Mouse (Mus musculus) kidney, adult 8-10 months (tissue): Measurements from ENCODE around the gene Cd209g.
"Not testable (repeated sequence)": the region's sequence is repeated elsewhere in the genome, so short reads cannot be mapped to it uniquely, and the experiment has no call there.

Experiments used
- DNase-seq, 2 experiments: peaks; one replicate each; pipeline ENCODE4 v3.0.0; 2022

Cd209g gene

DNA sequence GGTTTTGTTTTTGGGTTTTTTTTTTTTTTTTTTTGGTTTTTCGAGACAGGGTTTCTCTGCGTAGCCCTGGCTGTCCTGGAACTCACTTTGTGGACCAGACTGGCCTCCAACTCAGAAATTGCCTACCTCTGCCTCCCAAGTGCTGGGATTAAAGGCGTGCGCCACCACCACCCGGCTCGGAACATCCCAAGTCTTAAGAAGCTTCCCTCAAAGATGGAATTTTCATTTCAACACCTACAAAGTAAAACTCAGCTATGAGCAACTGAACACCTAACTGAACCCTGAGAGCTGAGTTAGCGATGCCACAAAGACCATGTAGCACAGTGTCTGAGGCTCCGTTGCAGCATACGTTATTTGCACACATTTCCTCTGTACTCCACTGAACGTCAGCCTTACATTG is at the start of gene Cd209g:
Gene Cd209g, plus strand, starts transcription at position 301 of the 400 bp plus-strand sequence.
- no peak for DNase-seq

DNA sequence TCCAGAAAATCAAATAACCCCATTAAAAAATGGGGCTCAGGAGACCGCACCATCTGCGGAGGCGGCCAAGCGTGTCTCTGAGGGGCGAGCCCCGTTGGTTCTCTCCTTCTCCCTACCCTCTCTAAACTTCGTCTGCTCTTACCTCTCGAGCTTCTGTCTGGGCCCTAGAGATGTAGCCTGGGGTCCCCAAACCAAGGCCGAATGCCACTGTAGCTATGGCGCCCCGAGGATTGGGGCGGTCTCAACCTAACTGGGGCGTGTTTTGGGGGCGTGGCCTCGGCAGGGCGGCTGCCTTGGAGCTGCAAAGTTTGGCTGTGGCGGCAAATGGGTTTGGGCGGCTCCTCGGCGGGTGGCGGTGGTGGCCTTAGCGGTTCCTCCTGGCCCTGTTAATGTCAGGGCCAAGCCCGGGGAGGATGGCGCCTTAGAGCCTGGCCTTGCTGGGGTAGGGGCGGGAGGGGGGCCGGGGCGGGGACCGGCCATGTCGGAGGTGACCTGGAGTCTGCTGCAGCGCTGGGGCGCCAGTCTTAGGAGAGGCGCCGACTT is 46.6 kb upstream of the Cd209g start:
- not testable (repeated sequence) for DNase-seq

DNA sequence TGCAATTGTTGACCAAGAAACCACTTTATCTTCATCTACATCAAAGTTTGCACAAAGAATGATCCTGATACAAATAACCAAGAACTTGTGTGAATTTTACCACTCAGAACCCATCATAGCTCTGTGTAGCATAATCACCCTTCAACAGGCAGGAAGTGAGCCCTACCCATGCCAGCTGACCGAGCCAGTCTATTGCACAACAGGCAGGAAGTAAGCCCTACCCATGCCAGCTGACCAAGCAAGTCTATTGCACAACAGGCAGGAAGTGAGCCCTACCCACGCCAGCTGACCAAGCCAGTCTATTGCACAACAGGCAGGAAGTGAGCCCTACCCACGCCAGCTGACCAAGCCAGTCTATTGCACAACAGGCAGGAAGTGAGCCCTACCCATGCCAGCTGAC is 45.4 kb upstream of the Cd209g start:
- DNase-seq: not testable (repeated sequence)

DNA sequence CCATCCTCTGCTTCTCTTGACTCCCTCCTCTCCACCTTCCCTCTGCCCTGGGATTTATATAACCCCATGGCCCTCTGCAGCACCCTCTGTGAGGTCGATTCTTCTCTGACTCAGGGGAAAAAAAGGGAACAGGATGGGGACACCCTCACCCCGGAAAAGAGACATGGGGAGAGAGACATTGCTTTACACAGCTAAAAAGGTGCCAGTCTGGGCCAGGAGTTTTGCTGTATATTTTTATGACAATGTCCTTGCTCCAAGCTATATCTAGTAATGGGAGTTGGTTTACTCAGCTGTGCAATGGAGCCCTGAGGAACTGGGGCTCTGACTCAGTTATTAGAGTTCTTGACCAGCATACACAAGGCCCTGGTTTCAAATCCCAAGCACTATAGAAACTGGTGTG is 28.2 kb upstream of the Cd209g start, which contains the start of gene Cd209f:
Gene Cd209f, minus strand, starts transcription at position 101 of the 400 bp plus-strand sequence.
- not testable (repeated sequence) for DNase-seq

DNA sequence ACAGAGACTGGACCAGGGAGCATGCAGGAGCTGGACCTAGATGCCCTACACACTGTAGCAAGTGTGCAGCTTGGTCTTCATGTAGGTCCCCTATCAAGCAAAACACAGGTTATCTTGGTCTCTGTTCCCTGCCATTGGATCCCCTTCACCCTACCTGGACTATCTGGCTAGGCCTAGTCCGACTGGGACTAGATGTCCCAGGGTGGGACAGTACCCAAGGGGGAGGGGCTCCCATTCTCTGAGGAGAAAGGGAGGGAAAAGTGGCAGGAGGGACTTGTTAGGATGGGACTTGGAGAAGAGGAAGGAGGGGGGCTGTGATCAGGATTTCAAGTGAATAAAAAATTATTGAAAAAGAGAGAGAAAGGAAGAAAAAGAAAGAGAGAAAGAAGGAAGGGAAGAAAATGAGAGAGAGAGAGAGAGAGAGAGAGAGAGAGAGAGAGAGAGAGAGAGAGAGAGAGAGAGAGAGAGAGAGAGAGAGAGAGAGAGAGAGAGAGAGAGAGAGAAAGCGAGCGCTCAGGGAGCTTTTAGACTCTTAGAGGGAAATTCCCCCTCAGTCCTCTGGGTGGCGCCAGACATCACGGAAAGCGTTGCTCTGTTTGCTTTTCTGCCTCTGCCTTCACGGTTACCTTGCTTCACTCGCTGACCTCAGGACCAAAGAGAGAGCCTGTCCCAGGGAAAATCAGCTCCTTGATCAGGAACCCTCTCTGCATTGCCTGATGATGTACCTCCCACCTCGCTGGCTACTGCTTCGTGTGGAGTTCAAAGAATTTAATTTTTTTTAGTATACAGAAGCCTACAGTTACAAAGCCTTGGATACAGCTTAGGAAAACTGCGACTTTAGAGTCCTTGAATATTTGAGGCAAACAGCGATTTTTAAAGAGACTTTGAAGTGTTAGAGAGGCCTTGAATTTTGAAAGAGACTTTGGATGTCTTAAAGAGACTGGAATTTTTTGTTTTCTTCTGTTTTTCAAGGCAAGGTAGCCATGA is 6.1 kb downstream of the Cd209g start:
- peak; percentile 43 to 79 for DNase-seq

DNA sequence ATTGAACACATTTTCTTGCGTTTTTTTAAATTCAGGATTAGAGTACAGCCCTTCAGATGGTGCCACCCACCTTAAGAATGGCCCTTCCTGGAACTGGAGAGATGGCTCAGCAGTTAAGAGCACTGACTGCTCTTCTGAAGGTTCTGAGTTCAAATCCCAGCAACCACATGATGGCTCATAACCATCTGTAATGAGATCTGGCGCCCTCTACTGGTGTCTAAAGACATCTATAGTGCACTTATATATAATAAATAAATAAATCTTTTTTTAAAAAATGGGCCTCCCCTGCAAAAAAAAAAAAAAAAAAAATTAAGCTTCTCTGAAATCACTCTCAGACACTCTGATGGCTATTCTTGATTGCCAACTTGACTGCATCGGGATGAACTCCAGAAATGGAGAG is 7.8 kb downstream of the Cd209g start:
- DNase-seq: no peak

DNA sequence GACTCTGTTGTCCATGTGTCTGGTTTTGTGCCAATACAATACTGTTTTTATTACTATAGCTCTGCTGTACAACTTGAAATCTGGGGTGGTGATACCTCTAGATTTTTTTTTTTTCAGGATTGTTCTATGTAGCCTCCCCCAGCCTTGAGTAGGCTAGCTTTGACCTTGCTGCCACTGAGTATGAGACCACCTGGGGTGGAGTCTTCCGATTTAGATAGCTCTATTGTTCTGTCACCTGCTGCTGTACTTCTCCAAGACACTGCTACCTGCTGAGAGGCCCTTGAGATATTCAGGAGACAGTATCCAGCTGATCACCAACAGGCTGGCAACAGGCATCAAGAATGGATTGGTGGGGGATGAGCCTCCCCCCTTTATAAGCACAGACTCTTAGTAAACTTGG is 13.4 kb downstream of the Cd209g start:
- no peak for DNase-seq

DNA sequence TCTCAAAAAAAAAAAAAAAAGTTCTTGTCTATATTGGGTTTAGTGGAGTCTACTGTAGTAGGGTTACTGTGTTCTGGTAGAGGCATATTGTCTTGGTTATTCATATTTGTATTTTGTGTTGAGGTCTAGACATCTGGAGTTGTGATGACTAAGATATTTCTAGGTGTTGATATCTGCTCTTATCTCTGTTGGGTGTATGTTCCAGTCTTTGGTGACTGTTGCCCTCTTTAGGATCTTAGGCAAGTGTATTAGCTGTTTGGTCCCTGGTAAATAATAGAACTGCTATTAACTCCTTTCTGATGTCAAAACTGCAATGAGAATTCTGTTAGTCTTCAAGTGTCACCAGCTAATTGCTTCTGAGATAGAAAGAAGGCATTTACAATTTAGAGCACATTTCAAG is 21.0 kb downstream of the Cd209g start:
- DNase-seq: no peak

DNA sequence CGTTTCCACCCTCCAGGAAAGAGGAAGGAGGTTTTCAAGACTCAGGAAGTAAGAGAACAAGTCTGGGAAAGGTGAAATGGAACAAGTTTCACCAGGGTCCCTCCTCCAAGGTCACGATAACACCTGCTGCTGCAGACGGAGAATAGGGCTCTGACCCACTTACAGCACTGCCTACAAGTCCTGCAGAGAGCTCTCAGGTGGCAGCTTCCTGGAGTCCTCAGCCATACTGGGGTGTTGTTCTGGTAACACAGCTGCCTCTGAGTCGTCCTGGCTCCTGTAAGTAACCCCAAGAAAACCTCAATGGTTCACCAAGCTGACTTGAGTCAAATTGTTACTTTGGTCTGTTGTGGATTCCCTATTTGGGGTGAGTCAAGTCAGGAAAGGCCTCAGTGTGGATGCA is 28.9 kb downstream of the Cd209g start:
- no peak for DNase-seq

DNA sequence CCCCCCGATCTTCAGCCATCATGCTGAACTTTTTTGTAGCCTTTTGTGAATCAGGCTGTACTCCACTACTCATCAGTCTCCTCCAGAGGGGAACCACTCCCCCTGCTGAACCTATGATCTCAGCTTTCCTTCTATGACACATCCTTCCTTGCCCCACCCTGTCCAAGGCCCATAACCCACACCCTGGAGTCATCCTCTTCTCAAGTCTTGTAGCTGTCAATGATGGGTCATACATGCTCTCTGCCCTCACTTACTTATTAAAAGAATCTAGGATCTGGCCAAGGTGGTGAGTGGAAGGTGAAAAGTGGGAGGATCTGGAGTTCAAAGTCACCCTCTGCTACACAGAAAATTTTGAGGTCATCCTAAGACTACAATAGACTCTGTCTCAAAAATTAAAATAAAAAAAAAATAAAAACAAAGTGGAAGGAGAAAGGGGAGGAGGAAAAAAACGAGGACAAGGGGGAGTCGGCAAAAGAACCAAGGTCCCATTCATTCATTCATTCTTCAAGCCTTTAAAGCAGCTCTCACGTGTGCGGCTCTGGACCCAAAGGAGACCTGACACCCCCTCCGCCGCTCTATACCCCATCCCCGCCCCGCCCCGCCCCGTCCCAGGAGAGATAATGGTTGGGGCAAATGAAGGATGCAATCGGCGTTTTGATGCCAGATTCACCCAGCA is 31.4 kb downstream of the Cd209g start:
- peak in 1 of 2 experiments; percentile 35 for DNase-seq

DNA sequence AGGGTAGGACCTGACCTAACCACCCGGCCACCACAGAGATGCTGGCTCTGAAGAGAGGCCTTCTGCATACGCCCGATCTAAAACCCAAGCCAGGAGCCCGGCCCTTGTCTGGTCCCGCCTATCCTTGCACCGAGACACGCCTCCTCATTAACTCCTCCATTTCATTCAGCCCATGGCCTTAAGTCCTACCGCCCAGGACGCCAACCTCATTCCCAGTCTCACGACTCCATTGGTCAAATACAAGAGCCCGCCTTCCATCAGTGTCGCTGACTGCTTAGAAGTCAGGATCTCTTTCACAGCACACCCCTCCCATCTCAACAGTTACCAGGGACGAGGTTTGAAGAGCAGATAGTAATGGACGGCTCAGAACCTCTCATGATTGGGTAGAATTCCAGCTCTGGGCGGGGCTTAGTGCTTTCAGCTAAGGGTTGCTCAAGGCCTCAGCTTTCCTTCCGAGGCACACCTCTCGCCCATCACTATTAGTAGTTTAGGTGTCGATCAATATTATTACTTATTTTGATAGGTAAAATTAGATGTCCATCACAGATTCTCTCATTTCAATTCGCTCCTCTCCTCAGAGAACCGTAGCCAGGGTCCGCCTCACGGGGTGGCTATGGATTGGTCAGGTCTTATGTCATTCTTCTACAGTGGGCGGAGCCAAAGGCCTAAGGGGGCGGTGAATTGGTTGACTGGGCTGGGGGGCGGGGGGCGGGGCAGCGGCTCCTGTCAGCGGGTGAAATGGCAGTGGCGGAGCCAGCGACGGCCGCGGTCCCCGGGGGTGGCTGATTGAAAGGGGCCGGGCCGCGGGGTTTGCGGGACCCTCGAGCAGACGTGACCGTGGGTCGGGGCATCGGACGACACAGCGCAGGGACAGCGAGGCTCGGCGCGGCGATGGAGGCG is 32.2 kb downstream of the Cd209g start, which contains the start of gene Evi5l:
Gene Evi5l, plus strand, starts transcription at position 716 of the 900 bp plus-strand sequence.
- peak; percentile 99 to 100 for DNase-seq

DNA sequence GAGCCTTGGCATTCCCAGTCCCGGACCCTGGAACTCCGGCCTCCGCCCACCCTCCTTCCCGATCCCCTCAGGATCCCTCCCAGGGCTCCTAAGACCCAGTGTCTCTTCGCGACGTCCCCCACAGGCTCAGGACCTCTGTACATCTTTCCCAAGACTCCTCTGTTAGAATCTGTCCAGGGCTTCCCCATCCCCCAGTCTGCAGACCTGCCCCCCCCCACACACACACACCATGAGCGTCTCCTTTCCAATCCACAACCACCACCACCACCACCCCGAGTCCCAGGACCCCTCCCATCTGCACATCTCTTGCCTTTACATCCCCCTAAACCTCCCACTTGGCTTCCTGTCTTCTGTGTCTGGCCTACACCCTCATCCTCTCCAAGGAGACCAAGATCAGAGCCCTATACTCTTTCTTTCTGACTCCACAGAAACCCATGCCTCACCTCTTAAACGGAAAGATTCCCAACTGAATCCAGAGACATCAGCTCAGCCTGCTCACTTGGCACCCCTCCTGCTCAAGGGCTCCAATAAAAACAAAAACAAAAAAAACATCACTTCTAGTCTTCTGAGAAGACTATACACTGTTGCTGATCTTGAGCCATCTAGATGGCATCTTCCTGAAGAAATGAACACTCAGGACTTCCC is 33.1 kb downstream of the Cd209g start:
- peak in 1 of 2 experiments; percentile 15 for DNase-seq

DNA sequence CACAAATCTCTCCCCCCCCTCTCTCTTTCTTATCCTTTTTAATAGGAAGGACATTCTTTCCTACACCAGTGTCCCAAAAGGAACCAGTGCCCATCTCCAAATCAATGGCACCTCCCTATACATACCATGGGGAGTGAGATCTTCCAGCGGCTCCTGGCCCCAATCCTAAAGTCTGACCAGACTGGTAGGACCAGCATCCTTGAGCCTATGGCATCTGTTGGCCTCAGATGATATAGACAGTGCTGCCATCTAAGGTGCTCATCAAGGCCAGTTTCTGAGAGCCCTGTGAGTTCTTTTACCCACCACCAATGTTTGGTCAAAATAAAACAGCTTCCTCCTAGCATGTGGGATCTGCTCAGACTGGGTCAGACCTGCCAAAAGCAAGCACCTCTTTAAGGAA is 34.0 kb downstream of the Cd209g start:
- DNase-seq: no peak

DNA sequence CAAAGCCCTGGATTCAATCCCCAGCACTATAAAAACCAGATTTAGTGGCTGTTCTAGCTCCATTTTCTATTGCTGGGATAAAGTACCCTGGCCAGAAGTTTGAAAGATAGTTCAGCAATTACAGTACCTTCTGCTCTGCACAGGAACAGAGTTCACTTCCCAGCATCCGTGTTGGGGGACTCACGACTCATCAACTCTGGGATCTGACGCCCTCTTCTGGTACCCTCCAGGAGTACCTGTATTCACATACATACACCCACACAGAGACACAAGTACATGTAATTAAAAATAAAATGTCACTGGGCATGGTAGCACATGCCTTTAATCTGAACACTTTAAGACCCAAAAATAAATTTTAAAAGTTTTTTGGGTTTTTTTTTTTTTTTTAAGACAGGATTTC is 38.6 kb downstream of the Cd209g start:
- no peak for DNase-seq

DNA sequence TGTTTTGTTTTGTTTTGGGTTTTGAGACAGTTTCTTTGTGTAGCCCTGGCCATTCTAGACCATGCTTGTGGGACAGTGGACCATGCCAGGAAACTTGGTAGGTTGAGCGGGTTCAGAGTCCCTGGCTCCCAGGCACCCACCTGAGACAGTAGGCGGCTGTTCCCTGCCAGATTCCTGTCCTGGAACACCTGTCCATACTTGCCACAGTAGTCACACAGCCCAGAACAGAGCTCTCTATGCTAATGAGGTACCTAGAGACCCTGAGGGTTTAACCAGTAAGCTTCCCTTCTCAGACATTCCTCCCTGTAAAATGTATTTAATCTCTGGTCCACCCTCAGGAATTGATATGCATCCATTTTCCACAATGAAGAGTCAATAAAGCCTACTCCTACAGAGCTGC is 40.1 kb downstream of the Cd209g start:
- no peak for DNase-seq

DNA sequence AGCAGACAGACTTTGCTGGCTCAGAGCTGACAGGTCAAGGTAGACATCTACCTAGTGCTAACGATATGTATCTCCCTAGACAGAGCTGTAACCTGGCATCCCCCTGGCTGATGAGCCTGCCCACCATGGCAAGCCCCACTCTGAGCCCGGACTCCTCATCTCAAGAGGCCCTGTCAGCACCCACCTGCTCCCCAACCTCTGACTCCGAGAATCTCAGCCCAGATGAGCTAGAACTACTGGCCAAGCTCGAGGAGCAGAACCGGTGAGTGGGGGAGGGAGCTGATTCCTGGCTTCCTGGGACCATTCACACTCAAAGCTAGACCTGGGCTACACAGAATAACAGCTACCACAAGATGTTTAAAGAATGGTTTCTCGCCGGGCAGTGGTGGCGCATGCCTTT is 49.5 kb downstream of the Cd209g start:
- no peak for DNase-seq

DNA sequence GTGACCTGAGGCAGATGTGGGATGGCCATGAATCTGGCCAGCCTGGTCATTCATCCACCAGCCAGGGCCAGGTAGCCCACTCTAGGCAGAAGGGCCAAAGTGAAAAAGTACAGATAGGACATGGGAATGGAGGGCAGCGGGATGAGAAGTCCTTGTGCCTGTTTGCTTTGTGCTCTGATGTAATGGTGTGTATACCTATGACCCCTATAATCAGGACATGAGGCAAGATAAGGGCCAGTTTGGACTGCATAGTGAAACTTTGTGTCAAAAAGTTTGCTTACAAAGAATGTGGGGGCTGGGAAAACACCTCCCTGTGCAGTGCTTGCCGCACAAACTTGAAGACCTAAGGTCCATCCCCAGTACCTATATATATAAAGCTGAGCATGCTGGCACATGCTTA is 52.3 kb downstream of the Cd209g start:
- DNase-seq: no peak
